Mouse (Mus musculus): ENCODE measurements around the gene Rbm28. TPM values are rescaled to one million over a fixed set of nuclear protein-coding genes. Genes with fewer than 3 reads are reported as not detected.
A peak's percentile ranks its signal among the peaks of the same experiment; 100 is the strongest.

Rbm28 gene
- polyA plus RNA-seq, 1 experiment from 2014 or later = 49.6 TPM

DNA sequence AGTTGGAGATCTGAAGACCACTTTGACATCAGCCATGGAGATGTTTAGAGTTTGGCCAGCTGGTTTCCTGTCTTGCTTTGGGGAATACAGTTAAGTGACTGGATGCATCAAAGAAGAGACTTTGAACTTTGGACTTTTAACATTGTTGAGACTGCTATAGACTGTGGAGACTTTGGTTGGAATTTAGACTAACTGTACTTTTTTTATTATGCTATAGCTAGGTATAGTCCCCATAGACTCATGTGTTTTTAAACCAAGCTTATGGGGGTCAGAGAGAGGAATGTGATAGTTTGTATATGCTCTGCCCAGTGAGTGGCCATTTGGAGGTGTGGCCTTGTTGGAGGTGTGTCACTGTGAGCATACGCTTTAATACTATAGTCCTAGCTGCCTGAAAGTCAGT lies 14.8 kb downstream of the Rbm28 start:
- no peak overlapping the region for H3K4me2 ChIP-seq (ENCODE audit: low read length)
- no peak for ATAC-seq
- no peaks in the 10 kb centered on the region for H3K4me1 ChIP-seq (replicated peaks; ENCODE audit: control insufficient read depth, insufficient read depth, low read length)
- no peak overlapping the region for H3K27ac ChIP-seq (ENCODE audit: low read length)
- H3K9me3 ChIP-seq (ENCODE audit: control insufficient read depth, low read length) = no peaks in the 10 kb centered on the region
- no peak overlapping the region for H3K9ac ChIP-seq (replicated peaks; ENCODE audit: low read depth, low read length)
- H3K27me3 ChIP-seq (replicated peaks; ENCODE audit: control insufficient read depth, insufficient read depth, low read length) = no peaks in the 10 kb centered on the region
- peaks cover 23% of the 10 kb centered on the region for H3K36me3 ChIP-seq (ENCODE audit: control insufficient read depth, insufficient read depth)
- 93% methylated on average over 1 of the region's 1 CpGs for WGBS
- H3K4me3 ChIP-seq (replicated peaks; ENCODE audit: low read length) = no peak overlapping the region

DNA sequence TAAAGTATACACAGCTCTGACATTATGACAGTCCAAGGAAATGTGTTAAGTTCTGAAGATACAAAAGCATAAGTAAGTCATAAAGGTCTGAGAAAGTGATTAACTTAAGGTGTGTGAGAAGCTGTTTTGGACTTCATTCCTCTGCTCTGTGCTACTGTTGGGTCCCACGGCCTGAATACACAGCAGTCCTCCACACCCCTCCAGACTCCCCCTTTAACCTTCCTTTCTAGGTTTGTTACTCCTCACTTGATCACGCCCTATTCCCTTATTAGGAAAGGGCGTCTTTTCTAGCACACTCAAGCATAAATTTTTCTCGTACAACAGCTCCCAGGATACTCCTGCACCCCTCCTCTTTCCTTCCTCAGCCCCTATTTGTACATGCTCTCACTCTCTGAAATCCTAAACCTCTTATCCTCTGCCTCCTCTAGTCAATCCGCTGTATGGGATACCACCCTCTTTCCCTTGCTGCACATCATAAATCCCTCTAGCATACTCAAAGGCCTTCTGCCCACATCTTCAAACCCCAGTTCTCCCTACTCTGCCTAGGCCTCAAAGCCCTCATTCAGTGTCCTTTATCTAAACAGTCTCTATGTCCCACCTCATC lies 17.3 kb downstream of the Rbm28 start:
- ATAC-seq = no peak
- peaks cover 3% of the 10 kb centered on the region; the same call in 1 of the 2 replicates for H3K36me3 ChIP-seq (ENCODE audit: control insufficient read depth, insufficient read depth)
- no peaks in the 10 kb centered on the region for H3K27me3 ChIP-seq (replicated peaks; ENCODE audit: control insufficient read depth, insufficient read depth, low read length)
- H3K27ac ChIP-seq (ENCODE audit: low read length) = no peak overlapping the region
- 74% methylated on average over 5 of the region's 5 CpGs for WGBS
- H3K4me1 ChIP-seq (replicated peaks; ENCODE audit: control insufficient read depth, insufficient read depth, low read length) = no peaks in the 10 kb centered on the region
- H3K4me2 ChIP-seq (ENCODE audit: low read length) = no peak overlapping the region
- H3K4me3 ChIP-seq (replicated peaks; ENCODE audit: low read length) = no peak overlapping the region
- no peaks in the 10 kb centered on the region for H3K9me3 ChIP-seq (ENCODE audit: control insufficient read depth, low read length)
- H3K9ac ChIP-seq (replicated peaks; ENCODE audit: low read depth, low read length) = no peak overlapping the region

DNA sequence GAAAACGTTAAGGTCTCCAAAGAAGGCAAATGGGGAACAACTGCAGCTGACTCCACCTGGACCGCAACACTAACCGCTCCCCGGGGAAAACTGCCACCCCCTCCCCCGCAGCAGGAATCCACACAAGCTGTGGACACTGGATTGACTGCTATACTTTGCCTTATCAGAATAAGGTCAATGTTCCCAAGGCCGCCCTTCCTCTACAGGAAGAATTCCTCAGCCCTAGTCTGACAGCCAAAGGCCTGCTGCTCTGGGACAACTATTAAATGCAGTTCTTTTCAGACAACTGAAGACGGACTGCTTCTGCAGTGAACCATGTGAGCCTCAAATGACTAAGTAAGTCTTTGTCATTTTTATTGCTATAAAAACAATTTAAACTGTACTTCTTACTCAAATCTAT lies 18.2 kb downstream of the Rbm28 start:
- no peak overlapping the region for H3K4me3 ChIP-seq (replicated peaks; ENCODE audit: low read length)
- no peak for ATAC-seq
- 85% methylated on average over 7 of the region's 7 CpGs for WGBS

DNA sequence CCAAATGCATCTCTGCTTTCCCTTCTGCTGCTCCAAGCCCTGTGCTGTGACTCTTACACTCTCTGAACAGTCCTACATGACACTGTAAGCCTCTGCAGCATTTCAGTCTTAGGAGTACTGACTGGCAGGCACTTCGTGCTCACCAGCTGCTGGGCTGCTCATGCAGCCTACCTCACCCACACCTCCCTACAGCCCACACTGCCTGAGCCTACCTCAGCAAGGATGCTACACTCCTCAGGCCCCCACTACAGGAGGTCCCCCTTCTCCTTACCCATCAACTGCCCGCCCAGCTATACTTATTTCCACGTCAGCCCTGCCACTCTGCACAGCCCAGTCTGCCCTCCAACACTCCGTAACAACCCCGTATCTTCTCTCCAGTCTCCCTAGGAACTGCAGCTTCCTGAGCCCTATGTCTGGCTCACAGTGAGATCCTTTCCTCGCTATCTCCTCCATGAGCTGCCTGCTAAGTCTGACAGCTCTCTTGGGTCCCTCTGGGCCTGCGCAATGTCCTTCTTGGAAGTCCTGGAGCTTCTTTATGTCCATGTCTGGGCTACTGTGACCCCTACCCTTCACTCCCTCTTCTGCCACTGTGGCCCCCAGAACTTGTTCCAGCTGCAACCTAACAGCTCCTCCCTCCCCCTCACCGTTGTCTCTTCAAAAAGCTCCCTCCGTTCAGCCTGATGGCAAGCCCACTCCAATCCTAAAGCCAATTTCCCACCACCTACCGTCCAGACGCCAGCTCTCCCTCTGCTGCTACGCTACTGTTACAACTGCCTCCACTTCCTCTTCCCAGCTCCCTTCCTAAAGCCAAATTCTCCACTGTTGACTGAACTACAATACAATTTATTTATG lies 19.1 kb downstream of the Rbm28 start:
- no peaks in the 10 kb centered on the region for H3K27me3 ChIP-seq (replicated peaks; ENCODE audit: control insufficient read depth, insufficient read depth, low read length)
- no peak for ATAC-seq
- no peak overlapping the region for H3K4me3 ChIP-seq (replicated peaks; ENCODE audit: low read length)
- H3K36me3 ChIP-seq (ENCODE audit: control insufficient read depth, insufficient read depth) = no peaks in the 10 kb centered on the region
- no peak overlapping the region for H3K9ac ChIP-seq (replicated peaks; ENCODE audit: low read depth, low read length)
- 78% methylated on average over 12 of the region's 12 CpGs for WGBS
- no peak overlapping the region for H3K27ac ChIP-seq (ENCODE audit: low read length)
- H3K4me1 ChIP-seq (replicated peaks; ENCODE audit: control insufficient read depth, insufficient read depth, low read length) = no peaks in the 10 kb centered on the region
- no peaks in the 10 kb centered on the region for H3K9me3 ChIP-seq (ENCODE audit: control insufficient read depth, low read length)
- H3K4me2 ChIP-seq (ENCODE audit: low read length) = no peak overlapping the region

More for the DNA sequence above, 18.2 kb downstream of the Rbm28 start:
- no peaks in the 10 kb centered on the region for H3K4me1 ChIP-seq (replicated peaks; ENCODE audit: control insufficient read depth, insufficient read depth, low read length)
- no peak overlapping the region for H3K4me2 ChIP-seq (ENCODE audit: low read length)
- no peaks in the 10 kb centered on the region for H3K27me3 ChIP-seq (replicated peaks; ENCODE audit: control insufficient read depth, insufficient read depth, low read length)
- H3K9ac ChIP-seq (replicated peaks; ENCODE audit: low read depth, low read length) = no peak overlapping the region
- H3K27ac ChIP-seq (ENCODE audit: low read length) = no peak overlapping the region
- H3K36me3 ChIP-seq (ENCODE audit: control insufficient read depth, insufficient read depth) = no peaks in the 10 kb centered on the region
- H3K9me3 ChIP-seq (ENCODE audit: control insufficient read depth, low read length) = no peaks in the 10 kb centered on the region

DNA sequence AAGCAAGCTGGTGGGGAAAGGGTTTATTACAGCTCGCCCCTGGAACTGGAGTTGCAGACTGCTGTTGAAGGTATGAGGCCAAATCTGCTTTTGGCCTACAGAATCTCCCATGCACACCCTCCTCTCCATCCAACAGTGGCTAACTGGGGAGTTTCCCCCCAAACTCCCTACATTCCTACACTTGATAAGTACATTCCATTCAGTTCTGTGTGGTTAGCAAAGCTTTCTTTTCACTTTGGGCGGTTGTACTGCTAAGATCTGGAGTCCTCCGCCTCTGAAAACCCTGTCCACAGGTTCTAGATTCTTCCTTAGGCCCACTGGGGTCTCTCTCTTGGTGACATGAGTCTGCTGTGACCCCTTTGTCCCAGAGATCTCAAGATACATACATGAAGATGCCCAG lies 19.8 kb downstream of the Rbm28 start:
- Histone ChIP-seq H3K27ac (ENCODE audit: low read length) (no peak overlapping the region), H3K27me3 (replicated peaks; ENCODE audit: control insufficient read depth, insufficient read depth, low read length) (no peaks in the 10 kb centered on the region), H3K4me1 (replicated peaks; ENCODE audit: control insufficient read depth, insufficient read depth, low read length) (no peaks in the 10 kb centered on the region), H3K9ac (replicated peaks; ENCODE audit: low read depth, low read length) (no peak overlapping the region), H3K9me3 (ENCODE audit: control insufficient read depth, low read length) (no peaks in the 10 kb centered on the region), H3K36me3 (ENCODE audit: control insufficient read depth, insufficient read depth) (no peaks in the 10 kb centered on the region), H3K4me2 (ENCODE audit: low read length) (no peak overlapping the region), H3K4me3 (replicated peaks; ENCODE audit: low read length) (no peak overlapping the region)
- WGBS = 95% methylated on average over 3 of the region's 3 CpGs
- no peak for ATAC-seq

DNA sequence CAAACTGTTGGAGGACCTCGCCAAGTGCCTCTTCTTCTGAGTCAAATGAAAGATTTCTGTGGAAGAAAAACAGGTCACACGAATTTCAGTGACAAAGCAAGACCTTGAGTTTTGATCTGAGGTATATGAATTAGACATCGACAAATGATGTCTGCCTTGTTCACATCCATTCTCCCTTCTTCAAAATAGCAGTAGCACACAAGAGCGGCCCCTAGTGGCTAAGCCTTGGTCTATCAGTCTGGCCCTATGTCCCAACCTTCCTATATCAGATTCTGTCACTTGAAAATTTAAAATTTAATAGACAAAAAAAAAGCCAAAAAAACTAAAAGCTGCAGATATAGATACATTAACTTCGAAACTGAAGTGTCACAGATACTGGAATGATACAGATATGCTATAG lies 21.2 kb downstream of the Rbm28 start:
- WGBS = 39% methylated on average over 5 of the region's 5 CpGs
- peak; percentile 75 for ATAC-seq

DNA sequence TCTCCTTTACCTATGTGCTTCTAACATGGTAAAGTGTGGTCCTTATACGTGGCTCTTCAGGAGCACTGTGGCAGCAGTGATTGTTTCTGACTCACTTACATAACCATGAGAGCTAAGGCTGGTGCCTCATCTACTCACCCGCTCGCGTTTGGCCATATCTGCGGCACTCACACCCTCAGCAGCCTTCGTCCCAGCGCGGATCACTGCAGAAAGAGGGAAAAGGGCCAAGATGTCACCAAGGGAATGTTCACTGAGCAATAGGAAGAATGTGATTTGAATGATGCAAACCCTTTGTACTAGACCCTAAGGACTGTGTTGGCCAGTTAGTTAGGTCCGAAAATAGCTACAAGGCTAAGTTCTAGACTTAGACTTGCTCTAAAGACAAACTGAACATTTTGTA lies 27.4 kb downstream of the Rbm28 start:
- Histone ChIP-seq H3K4me3 (replicated peaks; ENCODE audit: low read length) (no peak overlapping the region), H3K4me2 (ENCODE audit: low read length) (no peak overlapping the region), H3K27me3 (replicated peaks; ENCODE audit: control insufficient read depth, insufficient read depth, low read length) (no peaks in the 10 kb centered on the region), H3K36me3 (ENCODE audit: control insufficient read depth, insufficient read depth) (peaks cover 14% of the 10 kb centered on the region), H3K27ac (ENCODE audit: low read length) (no peak overlapping the region), H3K4me1 (replicated peaks; ENCODE audit: control insufficient read depth, insufficient read depth, low read length) (no peaks in the 10 kb centered on the region), H3K9me3 (ENCODE audit: control insufficient read depth, low read length) (no peaks in the 10 kb centered on the region), H3K9ac (replicated peaks; ENCODE audit: low read depth, low read length) (no peak overlapping the region)
- 94% methylated on average over 9 of the region's 9 CpGs for WGBS
- no peak for ATAC-seq

More for the DNA sequence above, 21.2 kb downstream of the Rbm28 start:
- H3K27ac ChIP-seq (ENCODE audit: low read length) = no peak overlapping the region
- no peak overlapping the region for H3K4me3 ChIP-seq (replicated peaks; ENCODE audit: low read length)
- no peaks in the 10 kb centered on the region for H3K36me3 ChIP-seq (ENCODE audit: control insufficient read depth, insufficient read depth)
- no peak overlapping the region for H3K9ac ChIP-seq (replicated peaks; ENCODE audit: low read depth, low read length)
- H3K27me3 ChIP-seq (replicated peaks; ENCODE audit: control insufficient read depth, insufficient read depth, low read length) = no peaks in the 10 kb centered on the region
- no peak overlapping the region for H3K4me2 ChIP-seq (ENCODE audit: low read length)
- H3K9me3 ChIP-seq (ENCODE audit: control insufficient read depth, low read length) = no peaks in the 10 kb centered on the region
- H3K4me1 ChIP-seq (replicated peaks; ENCODE audit: control insufficient read depth, insufficient read depth, low read length) = no peaks in the 10 kb centered on the region

DNA sequence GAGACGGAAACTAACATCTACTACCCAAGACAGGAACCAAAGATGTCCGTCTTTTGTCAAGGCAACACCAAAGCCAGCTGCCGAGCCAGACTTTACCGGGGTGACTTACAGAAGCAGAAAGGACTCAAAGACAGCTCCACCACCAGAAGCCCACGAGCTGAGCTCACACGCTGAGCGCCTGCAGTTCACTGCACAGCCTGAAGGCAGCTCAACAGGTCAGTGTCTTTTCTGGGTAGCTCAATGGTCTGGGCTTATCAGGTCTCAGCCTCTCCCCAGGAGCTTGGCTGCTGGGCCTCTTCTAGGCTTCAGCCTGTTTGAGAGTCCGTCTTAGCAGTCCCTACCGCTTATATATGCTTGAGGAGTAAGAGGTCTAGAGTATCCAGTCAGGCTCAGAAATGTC lies 31.7 kb downstream of the Rbm28 start:
- Histone ChIP-seq H3K4me1 (replicated peaks; ENCODE audit: control insufficient read depth, insufficient read depth, low read length) (no peaks in the 10 kb centered on the region), H3K27ac (ENCODE audit: low read length) (no peak overlapping the region), H3K4me2 (ENCODE audit: low read length) (no peak overlapping the region), H3K9ac (replicated peaks; ENCODE audit: low read depth, low read length) (no peak overlapping the region), H3K4me3 (replicated peaks; ENCODE audit: low read length) (no peak overlapping the region), H3K27me3 (replicated peaks; ENCODE audit: control insufficient read depth, insufficient read depth, low read length) (no peaks in the 10 kb centered on the region), H3K9me3 (ENCODE audit: control insufficient read depth, low read length) (no peaks in the 10 kb centered on the region), H3K36me3 (ENCODE audit: control insufficient read depth, insufficient read depth) (peaks cover 25% of the 10 kb centered on the region)
- ATAC-seq = no peak
- 89% methylated on average over 9 of the region's 9 CpGs for WGBS

DNA sequence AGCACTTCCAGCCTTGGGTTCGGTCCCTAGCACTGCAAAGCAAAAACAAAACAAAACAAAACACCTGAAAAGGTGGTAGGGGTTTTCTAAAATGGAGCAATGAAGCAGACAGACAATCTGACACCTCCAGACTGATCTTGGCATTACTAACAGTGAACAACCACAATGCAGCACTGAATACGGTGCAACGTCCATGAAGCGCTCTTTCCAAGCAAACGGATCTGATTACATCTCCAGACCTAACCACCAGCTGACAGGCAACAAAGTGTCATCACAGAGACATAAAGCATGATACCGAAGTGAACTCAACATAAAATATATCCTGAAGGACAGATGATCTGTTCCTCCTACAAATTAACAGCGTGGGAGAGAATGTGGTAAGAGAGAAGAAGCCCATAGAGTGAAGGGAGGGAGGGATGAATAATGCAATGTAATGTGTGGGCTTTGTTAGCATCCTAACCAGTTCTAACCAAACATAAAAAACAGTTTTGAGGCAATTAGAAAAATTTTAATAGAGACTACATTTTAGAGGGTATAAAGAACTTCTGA lies 37.9 kb downstream of the Rbm28 start:
- no peaks in the 10 kb centered on the region for H3K4me1 ChIP-seq (replicated peaks; ENCODE audit: control insufficient read depth, insufficient read depth, low read length)
- H3K9me3 ChIP-seq (ENCODE audit: control insufficient read depth, low read length) = no peaks in the 10 kb centered on the region
- no peak overlapping the region for H3K4me3 ChIP-seq (replicated peaks; ENCODE audit: low read length)
- no peak overlapping the region for H3K27ac ChIP-seq (ENCODE audit: low read length)
- H3K27me3 ChIP-seq (replicated peaks; ENCODE audit: control insufficient read depth, insufficient read depth, low read length) = no peaks in the 10 kb centered on the region
- WGBS = 94% methylated on average over 7 of the region's 7 CpGs
- ATAC-seq = no peak
- no peak overlapping the region for H3K4me2 ChIP-seq (ENCODE audit: low read length)
- peaks cover 30% of the 10 kb centered on the region for H3K36me3 ChIP-seq (ENCODE audit: control insufficient read depth, insufficient read depth)
- H3K9ac ChIP-seq (replicated peaks; ENCODE audit: low read depth, low read length) = no peak overlapping the region
